Mouse (Mus musculus) hindbrain, embryonic 13.5 days (tissue): ENCODE measurements around the gene Gm11084. TPM values are rescaled to one million over a fixed set of nuclear protein-coding genes. Genes with fewer than 3 reads are reported as not detected.

Experiments
- ATAC-seq: fragments of 200-750 bp; cut with Nextera tagmentation; 2 replicates; pipeline ENCODE4 v1.8.0; 2017; ENCODE audit warnings: moderate TSS enrichment; ENCODE audit not compliant: low FRiP score
- H3K27ac ChIP-seq: fragments of 300-500 bp; sonication (generic); 2 replicates; pipeline ENCODE4 v1.5.1; 2015; ENCODE audit warnings: inconsistent platforms, mild to moderate bottlenecking, moderate library complexity
- H3K27me3 ChIP-seq: fragments of 300-500 bp; sonication (generic); 2 replicates; pipeline ENCODE4 v1.6.1; 2015; ENCODE audit warnings: mild to moderate bottlenecking, inconsistent platforms
- H3K36me3 ChIP-seq: fragments of 300-500 bp; sonication (generic); 2 replicates; pipeline ENCODE4 v1.6.1; 2015; ENCODE audit warnings: mild to moderate bottlenecking, inconsistent platforms
- H3K4me1 ChIP-seq: fragments of 300-500 bp; sonication (generic); replicated peaks from 2 replicates; pipeline ENCODE4 v1.6.1; 2015; ENCODE audit warnings: inconsistent platforms
- H3K4me2 ChIP-seq: fragments of 300-500 bp; sonication (generic); 2 replicates; pipeline ENCODE4 v1.6.1; 2015; ENCODE audit warnings: inconsistent platforms, mild to moderate bottlenecking, moderate library complexity
- H3K4me3 ChIP-seq: fragments of 300-500 bp; sonication (generic); 2 replicates; pipeline ENCODE4 v1.5.1; 2015; ENCODE audit warnings: mild to moderate bottlenecking, inconsistent platforms
- H3K9ac ChIP-seq: fragments of 300-500 bp; sonication (generic); 2 replicates; pipeline ENCODE4 v1.6.1; 2015; ENCODE audit warnings: mild to moderate bottlenecking, inconsistent platforms
- H3K9me3 ChIP-seq: fragments of 300-500 bp; sonication (generic); 2 replicates; pipeline ENCODE4 v1.6.1; 2016; ENCODE audit warnings: inconsistent platforms
- WGBS: fragments of 180-500 bp; shearing (Covaris S2); methylation state at CpG from one replicate; pipeline ENCODE4 v1.1.7; 2015; 5-methylcytosine and 5-hydroxymethylcytosine counted together
- polyA plus RNA-seq: library from polyadenylated mRNA; unstranded; fragments of >200 nt; fragmentation: Nextera tagmentation; extraction: Ambion mirVana; gene quantifications from 2 replicates; pipeline ENCODE4 v1.2.1, GENCODE M21; 2015

Gene Gm11084
- polyA plus RNA-seq, 1 experiment from 2014 or later: not detected

DNA sequence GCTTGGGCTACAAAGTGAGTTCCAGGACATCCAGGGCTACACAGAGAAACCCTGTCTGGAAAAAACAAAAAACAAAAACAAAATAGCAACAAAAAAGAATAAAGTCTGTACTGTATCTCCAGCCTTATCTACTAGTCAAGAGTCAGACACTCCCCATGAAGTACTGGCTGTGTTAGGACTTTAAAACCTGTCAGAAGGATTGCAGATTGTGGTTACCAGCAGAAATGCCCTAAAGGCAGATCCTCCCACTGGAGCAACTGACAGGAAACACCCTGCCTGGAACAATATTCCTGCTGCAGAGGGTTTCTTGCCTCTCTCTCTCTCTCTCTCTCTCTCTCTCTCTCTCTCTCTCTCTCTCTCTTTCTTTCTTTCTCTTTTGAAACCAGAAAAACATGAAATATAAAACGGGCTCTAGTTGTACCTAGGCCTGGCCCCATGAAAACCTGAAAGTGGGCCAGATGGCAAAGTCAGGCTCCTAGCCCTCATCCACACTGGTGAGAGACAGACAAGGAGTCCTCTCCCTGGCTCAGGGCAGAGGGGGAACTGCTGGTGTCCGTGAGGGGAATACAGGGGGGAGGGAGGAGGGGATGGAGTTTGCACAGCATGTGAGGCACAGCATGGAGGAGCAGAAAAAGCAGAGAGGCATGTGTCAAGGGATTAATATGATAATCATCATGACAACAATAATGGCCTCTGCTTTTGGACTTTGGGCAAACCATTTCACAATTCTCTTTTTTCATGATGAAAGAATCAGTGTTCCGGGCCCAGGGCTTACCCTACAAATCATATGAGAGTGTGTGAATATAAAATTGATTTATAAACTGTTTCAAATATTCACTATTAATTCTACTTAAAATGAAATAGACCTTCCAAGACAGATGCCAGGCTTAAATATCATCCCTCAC, 19.3 kb upstream of the Gm11084 start:
- Histone ChIP-seq H3K27ac (peak overlapping the region; percentile 25; the same call in 1 of the 2 replicates), H3K4me2 (no peak overlapping the region), H3K4me1 (peaks cover 24% of the 10 kb centered on the region), H3K4me3 (no peak overlapping the region), H3K36me3 (no peaks in the 10 kb centered on the region), H3K9me3 (peaks cover 5% of the 10 kb centered on the region), H3K27me3 (no peaks in the 10 kb centered on the region), H3K9ac (no peak overlapping the region)
- ATAC-seq: no peak
- 61% methylated on average over 3 of the region's 3 CpGs for WGBS

- Histone ChIP-seq H3K4me1 (peaks cover 24% of the 10 kb centered on the region), H3K9ac (no peak overlapping the region), H3K4me2 (peak overlapping the region; percentile 37), H3K27me3 (no peaks in the 10 kb centered on the region), H3K36me3 (no peaks in the 10 kb centered on the region), H3K9me3 (no peaks in the 10 kb centered on the region), H3K27ac (peak overlapping the region; percentile 75), H3K4me3 (no peak overlapping the region)
- ATAC-seq: peak; percentile 84
- WGBS: 30% methylated on average over 18 of the region's 24 CpGs
These were observed 17.5 kb upstream of the Gm11084 start for GRCm38 (mm10) chr2:73003751-73004717.

DNA sequence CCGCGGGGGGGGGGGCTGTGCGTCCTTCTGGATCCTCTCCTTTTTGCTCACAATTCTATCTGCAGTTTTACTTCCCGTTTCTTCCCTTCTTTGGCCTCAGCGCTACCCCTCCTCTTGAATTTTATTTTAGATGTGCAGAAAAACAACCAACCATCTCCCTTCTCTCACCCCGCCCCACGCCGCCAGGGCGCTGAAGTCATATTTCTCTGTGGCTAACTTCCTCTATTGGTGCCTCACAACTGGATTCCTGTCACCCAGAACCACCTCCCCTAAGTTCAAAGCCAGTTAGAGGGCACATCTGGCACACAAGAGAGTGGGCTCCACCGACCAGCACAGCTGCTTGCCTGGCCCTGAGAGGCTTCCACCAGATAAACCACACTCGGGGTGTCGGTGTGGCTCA, 16.5 kb upstream of the Gm11084 start:
- no peak overlapping the region for H3K9ac ChIP-seq
- H3K27me3 ChIP-seq: no peaks in the 10 kb centered on the region
- no peak for ATAC-seq
- peak overlapping the region; percentile 49; the same call in 1 of the 2 replicates for H3K27ac ChIP-seq
- H3K36me3 ChIP-seq: no peaks in the 10 kb centered on the region
- H3K4me2 ChIP-seq: no peak overlapping the region
- WGBS: 51% methylated on average over 12 of the region's 12 CpGs
- H3K4me3 ChIP-seq: no peak overlapping the region
- peaks cover 24% of the 10 kb centered on the region for H3K4me1 ChIP-seq
- H3K9me3 ChIP-seq: no peaks in the 10 kb centered on the region

GRCm38 (mm10) chr2:73002451-73002850, 15.9 kb upstream of the Gm11084 start:
- H3K4me1 ChIP-seq: peaks cover 24% of the 10 kb centered on the region
- no peak for ATAC-seq
- H3K9ac ChIP-seq: no peak overlapping the region
- no peaks in the 10 kb centered on the region for H3K27me3 ChIP-seq
- H3K4me3 ChIP-seq: no peak overlapping the region
- H3K4me2 ChIP-seq: no peak overlapping the region
- H3K9me3 ChIP-seq: no peaks in the 10 kb centered on the region
- H3K27ac ChIP-seq: no peak overlapping the region
- no peaks in the 10 kb centered on the region for H3K36me3 ChIP-seq
- 97% methylated on average over 6 of the region's 6 CpGs for WGBS

- ATAC-seq: no peak
- Histone ChIP-seq H3K4me2 (no peak overlapping the region), H3K27ac (no peak overlapping the region), H3K4me3 (no peak overlapping the region), H3K27me3 (no peaks in the 10 kb centered on the region), H3K4me1 (peaks cover 26% of the 10 kb centered on the region), H3K9ac (no peak overlapping the region), H3K36me3 (no peaks in the 10 kb centered on the region), H3K9me3 (no peaks in the 10 kb centered on the region)
- WGBS: 90% methylated on average over 5 of the region's 5 CpGs
These were observed 15.5 kb upstream of the Gm11084 start for GRCm38 (mm10) chr2:73001994-73002393.

GRCm38 (mm10) chr2:73000194-73000593, 13.7 kb upstream of the Gm11084 start:
- no peak for ATAC-seq
- no peak overlapping the region for H3K9ac ChIP-seq
- no peaks in the 10 kb centered on the region for H3K36me3 ChIP-seq
- no peaks in the 10 kb centered on the region for H3K9me3 ChIP-seq
- H3K27ac ChIP-seq: no peak overlapping the region
- peaks cover 37% of the 10 kb centered on the region for H3K4me1 ChIP-seq
- H3K27me3 ChIP-seq: no peaks in the 10 kb centered on the region
- H3K4me3 ChIP-seq: no peak overlapping the region
- H3K4me2 ChIP-seq: no peak overlapping the region
- WGBS: 72% methylated on average over 8 of the region's 8 CpGs

GRCm38 (mm10) chr2:72997586-72997985, 11.1 kb upstream of the Gm11084 start:
- H3K36me3 ChIP-seq: no peaks in the 10 kb centered on the region
- H3K9me3 ChIP-seq: no peaks in the 10 kb centered on the region
- no peak overlapping the region for H3K4me3 ChIP-seq
- H3K4me1 ChIP-seq: peaks cover 17% of the 10 kb centered on the region
- no peaks in the 10 kb centered on the region for H3K27me3 ChIP-seq
- ATAC-seq: no peak
- 97% methylated on average over 4 of the region's 4 CpGs for WGBS
- no peak overlapping the region for H3K9ac ChIP-seq
- no peak overlapping the region for H3K4me2 ChIP-seq
- H3K27ac ChIP-seq: no peak overlapping the region

GRCm38 (mm10) chr2:72996808-72997378, 10.4 kb upstream of the Gm11084 start:
- Histone ChIP-seq H3K4me3 (no peak overlapping the region), H3K27ac (no peak overlapping the region), H3K4me2 (no peak overlapping the region), H3K4me1 (peaks cover 17% of the 10 kb centered on the region), H3K27me3 (no peaks in the 10 kb centered on the region), H3K9me3 (no peaks in the 10 kb centered on the region), H3K9ac (no peak overlapping the region), H3K36me3 (no peaks in the 10 kb centered on the region)
- no peak for ATAC-seq
- 70% methylated on average over 9 of the region's 9 CpGs for WGBS

DNA sequence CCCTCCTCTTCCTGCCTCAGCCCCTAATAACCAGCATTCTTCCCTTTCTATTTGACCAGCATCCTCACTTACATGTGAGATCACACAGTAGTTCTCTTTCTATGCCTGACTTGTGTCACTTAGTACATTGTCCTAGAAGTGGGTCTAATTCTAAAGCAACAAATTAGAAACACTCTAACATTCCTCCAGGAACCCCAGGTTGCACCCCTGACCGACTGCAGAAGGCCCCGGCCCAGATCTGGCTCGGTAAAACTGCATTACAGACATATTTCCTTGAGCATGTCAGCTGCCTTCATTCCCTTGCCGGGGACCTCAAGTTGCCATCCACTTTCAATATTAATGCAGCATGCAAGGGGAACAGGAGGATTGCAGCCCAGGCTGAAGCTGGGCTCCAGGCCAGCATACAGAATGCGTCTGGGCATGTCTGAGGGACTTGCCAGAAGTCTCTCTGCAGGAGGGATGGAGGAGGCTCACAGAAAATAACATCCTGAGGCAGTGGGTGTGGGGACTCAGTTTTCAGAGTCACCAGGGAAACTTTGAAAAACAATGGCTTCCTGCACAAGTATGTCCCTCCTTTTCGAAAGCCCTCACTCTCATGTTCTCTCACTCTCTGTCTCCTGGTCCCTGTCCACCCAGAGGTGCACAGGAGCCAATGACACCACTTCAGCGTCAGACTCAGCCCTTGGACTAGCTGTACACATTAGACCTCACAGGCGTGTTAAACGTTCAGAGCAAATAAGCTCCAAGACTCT, 9.0 kb upstream of the Gm11084 start:
- H3K9me3 ChIP-seq: no peaks in the 10 kb centered on the region
- 0 out of 2 replicates have a peak overlapping the region, but pooled peaks have one; percentile 13 for H3K9ac ChIP-seq
- no peaks in the 10 kb centered on the region for H3K36me3 ChIP-seq
- no peaks in the 10 kb centered on the region for H3K27me3 ChIP-seq
- H3K4me3 ChIP-seq: no peak overlapping the region
- 31% methylated on average over 9 of the region's 9 CpGs for WGBS
- H3K4me2 ChIP-seq: 0 out of 2 replicates have a peak overlapping the region, but pooled peaks have one; percentile 8
- peak; percentile 82 for ATAC-seq
- H3K4me1 ChIP-seq: peaks cover 17% of the 10 kb centered on the region
- peak overlapping the region; percentile 79 for H3K27ac ChIP-seq

GRCm38 (mm10) chr2:72994165-72994564, 7.6 kb upstream of the Gm11084 start:
- Histone ChIP-seq H3K27me3 (no peaks in the 10 kb centered on the region), H3K9me3 (0 out of 2 replicates have a peak, but pooled peaks cover 5% of the 10 kb centered on the region), H3K4me3 (no peak overlapping the region), H3K36me3 (no peaks in the 10 kb centered on the region; the same call in 1 of the 2 replicates), H3K4me2 (no peak overlapping the region), H3K27ac (no peak overlapping the region), H3K9ac (no peak overlapping the region), H3K4me1 (peaks cover 17% of the 10 kb centered on the region)
- 79% methylated on average over 2 of the region's 2 CpGs for WGBS
- ATAC-seq: no peak

- H3K27ac ChIP-seq: no peak overlapping the region
- 0 out of 2 replicates have a peak, but pooled peaks cover 6% of the 10 kb centered on the region for H3K9me3 ChIP-seq
- H3K4me2 ChIP-seq: no peak overlapping the region
- no peak overlapping the region for H3K9ac ChIP-seq
- peaks cover 17% of the 10 kb centered on the region for H3K4me1 ChIP-seq
- 97% methylated on average over 17 of the region's 17 CpGs for whole genome bisulfite sequencing
- H3K4me3 ChIP-seq: no peak overlapping the region
- ATAC-seq: no peak
- H3K36me3 ChIP-seq: peaks cover 3% of the 10 kb centered on the region
- no peaks in the 10 kb centered on the region for H3K27me3 ChIP-seq
These were observed 6.0 kb upstream of the Gm11084 start for GRCm38 (mm10) chr2:72992497-72992896.
